Mouse (Mus musculus) monocyte, adult 2 months (primary cell): ENCODE measurements around the gene Pip5k1c.

Experiments
- DNase-seq, 2 experiments: peaks; one replicate each; pipeline ENCODE4 v3.0.0; 2022; ENCODE audit warnings: low spot score in 2 of 2, low read depth in 1 of 2

The Pip5k1c gene

GRCm38 (mm10) chr10:81292554-81293333, at the start of gene Pip5k1c:
Gene Pip5k1c, plus strand, starts transcription at chr10:81292963.
- DNase-seq = peak; percentile 99 to 100

GRCm38 (mm10) chr10:81244146-81244545, 48.6 kb upstream of the Pip5k1c start:
- no peak for DNase-seq

DNA sequence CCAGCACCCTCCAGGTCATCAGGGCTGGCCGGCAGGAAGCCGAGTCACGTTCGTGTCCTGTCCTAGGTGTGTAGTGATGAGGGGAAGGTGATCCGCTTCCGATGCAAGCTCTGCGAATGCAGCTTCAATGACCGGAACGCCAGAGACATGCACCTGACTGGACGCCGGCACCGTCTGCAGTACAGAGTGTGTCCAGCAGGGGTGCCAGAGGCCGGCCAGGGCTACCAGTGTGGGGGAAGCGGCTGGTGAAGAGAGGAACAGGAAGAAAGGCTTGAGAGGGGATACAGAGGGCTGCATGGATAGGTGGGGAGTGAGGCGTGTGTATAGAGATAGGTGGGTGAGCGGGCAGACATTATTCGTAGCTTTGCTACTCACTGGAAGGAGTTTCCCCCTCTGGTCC, 48.2 kb upstream of the Pip5k1c start:
- peak; percentile 55 to 80 for DNase-seq

GRCm38 (mm10) chr10:81245166-81245565, 47.6 kb upstream of the Pip5k1c start:
- no peak for DNase-seq

- DNase-seq = no peak
These were observed 45.0 kb upstream of the Pip5k1c start for GRCm38 (mm10) chr10:81247804-81248203.

DNA sequence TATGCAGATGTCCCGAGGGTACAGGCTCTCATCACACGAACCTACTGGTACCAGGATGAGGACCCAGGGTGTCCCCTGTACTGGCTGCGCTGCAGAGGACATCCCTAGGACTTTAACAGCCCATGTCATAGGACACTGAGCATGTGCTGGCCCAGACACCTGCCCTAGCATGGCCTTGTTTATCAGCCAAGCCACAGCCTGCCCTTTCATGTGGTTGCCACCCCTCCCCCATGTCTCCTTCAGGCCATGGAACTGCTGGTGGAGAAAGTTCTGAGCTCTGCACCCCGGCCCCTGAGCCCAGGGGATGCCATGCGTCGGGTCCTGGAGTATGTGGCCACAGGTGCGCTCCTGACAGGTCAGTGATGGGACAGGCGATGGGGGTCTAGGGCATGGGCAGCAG, 43.3 kb upstream of the Pip5k1c start:
- no peak for DNase-seq

DNA sequence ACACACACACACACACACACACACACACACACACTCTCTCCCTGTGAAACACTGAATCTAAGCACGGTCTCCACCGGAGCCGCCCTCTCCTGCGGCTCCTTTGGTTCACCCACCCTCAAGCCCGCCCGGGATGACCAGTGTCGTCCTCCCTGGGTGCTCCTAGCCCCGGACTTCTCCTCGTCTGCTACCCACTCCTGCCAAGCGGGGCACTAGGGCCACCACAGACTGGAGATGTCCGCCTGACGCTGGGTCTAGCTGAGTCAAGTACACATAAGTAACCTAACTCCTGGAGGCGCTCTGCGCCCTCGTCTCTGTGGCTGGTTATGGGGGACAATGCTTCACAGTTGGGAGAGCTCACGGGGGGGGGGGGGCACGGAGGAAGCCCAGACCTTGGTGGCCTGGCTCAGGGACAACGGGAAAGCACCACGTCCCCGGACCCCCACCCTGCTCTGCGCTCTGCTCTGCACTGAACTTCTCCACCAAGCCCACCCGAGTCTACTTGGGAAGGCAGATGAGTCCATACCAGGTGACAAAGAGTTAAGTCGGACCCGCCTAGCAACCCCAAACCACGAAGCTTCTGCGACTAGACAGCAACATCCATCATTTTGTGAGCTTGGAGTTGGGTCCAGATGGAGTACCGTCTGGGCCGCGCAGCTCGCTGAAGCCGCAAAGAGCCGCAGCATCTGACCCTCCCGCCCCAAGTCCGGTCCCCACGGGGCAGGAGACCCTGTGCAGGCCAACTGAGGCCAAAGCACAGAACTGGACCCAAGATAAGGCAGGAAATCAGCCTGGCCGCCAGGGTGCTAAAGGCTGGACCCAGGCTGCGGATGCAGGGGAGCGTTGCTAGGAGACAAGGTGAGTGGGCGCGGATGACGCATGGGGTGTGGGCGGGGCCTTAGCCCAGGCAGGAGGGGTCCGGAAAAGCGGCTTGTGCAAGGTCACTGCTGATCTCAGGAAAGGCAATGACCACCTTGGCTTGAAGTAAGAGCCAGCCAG, 40.0 kb upstream of the Pip5k1c start, which contains the start of gene Matk:
TSS of gene Matk (plus strand) at position 512 of the 996 bp plus-strand sequence.
- no peak for DNase-seq

DNA sequence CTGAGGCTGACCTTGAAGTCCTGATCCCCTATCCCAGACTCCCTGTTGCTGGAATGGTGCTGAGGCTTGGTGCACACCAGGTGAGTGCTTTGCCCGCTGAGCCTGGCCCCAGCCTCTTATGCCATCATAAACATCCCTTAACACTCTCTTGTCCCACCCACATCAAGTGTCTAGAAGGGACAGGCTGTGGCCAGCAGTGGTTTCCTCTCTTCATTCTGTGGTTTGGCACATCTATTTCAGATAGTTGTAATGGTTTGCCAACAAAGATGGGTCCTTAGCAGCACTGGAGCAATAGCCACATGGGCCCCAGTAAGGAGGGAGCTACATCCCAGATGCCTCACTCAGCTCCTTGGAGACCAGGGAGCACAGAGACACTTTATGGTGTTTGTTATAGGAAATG, 37.9 kb upstream of the Pip5k1c start:
- no peak for DNase-seq

GRCm38 (mm10) chr10:81257158-81258039, 35.4 kb upstream of the Pip5k1c start:
- peak in 1 of 2 experiments; percentile 31 for DNase-seq

- no peak for DNase-seq
These were observed 33.4 kb upstream of the Pip5k1c start for GRCm38 (mm10) chr10:81259225-81259884.

- DNase-seq = no peak
These were observed 31.7 kb upstream of the Pip5k1c start for GRCm38 (mm10) chr10:81261025-81261424.

GRCm38 (mm10) chr10:81265540-81265939, 27.2 kb upstream of the Pip5k1c start:
- no peak for DNase-seq

DNA sequence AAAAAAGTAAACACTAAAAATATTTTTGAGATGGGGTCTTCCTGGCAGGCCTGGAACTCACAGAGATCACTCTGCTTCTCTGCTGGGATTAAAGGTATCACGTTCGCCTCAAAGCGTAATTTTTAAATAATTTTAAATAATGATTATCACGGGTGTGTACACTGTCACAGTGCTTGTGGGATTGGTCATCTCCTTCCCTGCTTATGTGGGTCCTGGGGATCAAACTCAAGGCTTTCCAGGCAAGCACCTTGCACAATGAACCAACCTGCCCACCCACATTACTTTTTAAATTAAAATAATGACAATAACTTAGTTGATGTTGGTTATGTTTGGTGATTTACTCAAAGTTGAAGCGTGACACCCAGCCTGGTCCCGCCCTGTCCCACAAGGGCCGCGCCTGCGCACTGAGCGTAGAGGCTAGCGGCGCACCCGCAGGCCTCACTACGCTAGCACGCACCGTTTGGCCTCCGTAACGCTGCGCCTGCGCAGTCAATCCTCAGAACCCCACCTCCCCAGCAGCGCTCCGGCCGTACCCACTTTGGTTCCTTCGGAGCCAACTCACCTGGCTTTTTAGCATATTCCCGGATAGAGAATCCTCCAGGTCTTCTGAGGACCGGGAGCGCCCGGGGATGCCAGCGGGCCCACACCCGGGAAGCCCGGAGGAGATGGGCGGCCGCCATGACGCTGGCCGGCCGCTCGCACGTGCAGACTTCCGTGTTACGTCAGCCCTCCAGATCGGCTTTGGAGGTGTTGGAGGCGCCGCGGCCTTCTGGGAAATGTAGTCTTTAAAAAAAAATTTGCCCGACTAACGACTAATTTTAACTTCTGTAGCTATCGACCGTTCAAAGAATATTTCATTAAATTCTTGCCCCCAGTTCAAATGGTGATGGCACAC, 26.3 kb upstream of the Pip5k1c start, which contains the start of the genes Mrpl54 and Apba3:
TSS of gene Mrpl54 (minus strand) at position 724 of the 895 bp plus-strand sequence.
TSS of gene Apba3 (plus strand) at position 750 of the 895 bp plus-strand sequence.
- peak; percentile 93 to 95 for DNase-seq

GRCm38 (mm10) chr10:81268056-81268455, 24.7 kb upstream of the Pip5k1c start:
- peak in 1 of 2 experiments; percentile 65 for DNase-seq

DNA sequence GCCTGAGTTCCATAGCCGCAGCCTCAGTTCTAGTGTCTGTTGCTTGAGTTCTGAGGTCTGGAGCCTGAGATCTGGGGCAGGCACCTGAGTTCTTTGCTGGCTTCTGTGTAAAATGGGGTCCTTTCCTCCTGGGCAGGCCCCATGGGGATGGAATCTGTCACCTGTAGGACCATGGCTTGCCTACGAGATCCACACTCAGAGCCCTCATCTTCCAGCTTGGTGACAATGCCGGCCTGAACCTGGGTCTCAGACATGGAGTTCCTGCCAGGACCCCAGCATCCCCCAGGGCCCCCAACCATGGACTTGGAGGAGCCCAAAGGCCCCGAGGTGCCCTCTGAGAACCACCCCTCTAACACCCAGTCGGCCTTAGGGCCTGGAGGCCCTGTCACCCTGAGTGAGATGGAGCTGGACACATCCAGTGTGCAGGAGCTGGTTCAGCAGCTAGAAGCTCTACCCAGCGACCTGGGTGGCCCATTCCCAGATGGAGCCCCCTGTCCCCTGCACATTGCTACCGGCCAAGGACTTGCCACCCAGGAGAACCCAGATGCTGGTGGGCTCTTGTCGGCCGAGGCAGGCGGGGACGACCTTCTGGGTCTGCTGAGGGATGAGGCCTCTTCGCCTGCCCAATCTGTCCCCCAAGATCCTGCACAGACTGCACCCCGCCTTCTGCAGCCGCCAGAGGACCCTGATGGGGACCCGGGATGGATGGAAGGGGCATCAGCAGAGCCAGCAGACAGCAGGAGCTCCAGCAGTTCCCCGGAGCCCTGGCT, 23.9 kb upstream of the Pip5k1c start:
- DNase-seq = no peak

DNA sequence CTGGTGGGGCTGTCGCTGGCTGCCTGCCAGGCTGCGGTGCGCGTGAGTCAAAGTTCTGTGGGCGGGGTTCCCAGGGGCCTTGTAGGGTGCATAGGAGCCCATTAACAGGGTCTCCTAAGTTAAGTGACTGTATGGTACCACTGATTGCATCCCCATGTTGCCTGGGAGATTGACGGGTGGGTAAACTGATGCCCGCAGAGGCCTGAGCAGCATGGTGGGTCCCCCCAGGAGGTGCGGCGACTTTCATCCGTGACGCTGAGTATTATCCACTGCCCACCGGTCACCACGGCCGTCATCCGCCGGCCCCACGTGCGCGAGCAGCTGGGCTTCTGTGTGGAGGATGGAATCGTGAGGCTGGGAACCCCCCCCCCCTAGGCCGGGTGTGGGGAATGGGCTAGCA, 20.4 kb upstream of the Pip5k1c start:
- DNase-seq = no peak

DNA sequence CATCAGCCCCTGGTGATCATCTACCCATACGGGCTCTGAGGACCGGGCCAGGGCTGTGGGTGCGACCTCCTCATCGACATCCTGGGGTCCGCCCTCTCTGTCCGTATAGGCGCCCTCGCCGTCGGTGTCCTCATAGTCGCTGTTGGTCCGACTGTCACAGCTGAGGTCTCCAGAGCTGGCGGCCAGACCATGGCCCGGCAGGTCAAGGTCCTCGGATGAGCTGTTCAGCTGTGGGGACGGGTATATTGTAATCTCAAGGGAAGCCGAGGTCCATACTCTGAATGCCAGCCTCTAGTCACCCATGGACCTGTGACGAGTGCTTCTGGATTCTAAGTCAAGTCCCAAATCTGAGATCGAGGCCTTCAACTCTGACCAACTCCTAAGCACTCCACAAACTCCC, 18.9 kb upstream of the Pip5k1c start:
- no peak for DNase-seq

DNA sequence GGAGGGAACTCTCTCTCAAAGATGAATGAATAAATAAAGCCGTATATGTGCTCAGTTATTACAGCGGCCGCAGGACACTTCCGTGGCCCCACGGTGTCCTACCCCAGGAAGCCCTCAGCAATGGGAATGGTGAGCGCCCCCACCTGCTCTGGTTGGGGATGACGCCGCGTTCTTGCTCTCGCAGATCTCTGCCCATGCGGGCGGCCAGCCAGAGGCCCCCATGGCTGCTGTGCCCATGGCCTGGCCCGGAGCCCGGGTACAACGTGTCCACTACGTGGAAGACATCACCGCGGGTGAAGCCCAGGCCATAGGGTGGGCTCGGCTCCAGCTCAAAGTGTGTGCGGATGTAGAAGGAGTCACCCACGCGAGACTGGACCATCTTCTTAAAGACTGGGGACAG, 15.1 kb upstream of the Pip5k1c start:
- no peak for DNase-seq
